Mouse (Mus musculus) brain, adult 2 months (tissue): ENCODE results near the gene Fam83f.

Source experiments
- DNase-seq: peaks from one replicate; pipeline ENCODE4 v3.0.0; 2011; ENCODE audit warnings: low read depth, low spot score

Fam83f gene

DNA sequence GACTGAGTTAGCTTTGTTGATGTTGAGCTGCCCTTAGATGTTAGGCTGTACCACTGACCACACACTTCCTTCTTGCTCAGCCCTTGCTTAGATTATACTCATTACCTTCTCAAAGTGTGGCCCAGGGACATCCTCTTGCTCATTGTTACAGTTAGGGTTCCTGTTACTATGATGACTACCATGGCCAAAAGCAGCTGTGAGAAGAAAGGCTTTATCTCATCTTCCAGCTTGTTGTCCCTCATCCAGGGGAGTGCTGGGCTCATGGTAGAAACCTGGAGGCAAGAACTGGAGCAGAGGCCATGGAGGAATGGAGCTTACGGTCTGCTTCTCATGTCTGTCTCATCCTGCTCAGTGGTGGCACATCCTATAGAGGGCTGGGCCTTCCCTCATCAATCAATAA, 68.3 kb downstream of the Fam83f start:
- no peak for DNase-seq

DNA sequence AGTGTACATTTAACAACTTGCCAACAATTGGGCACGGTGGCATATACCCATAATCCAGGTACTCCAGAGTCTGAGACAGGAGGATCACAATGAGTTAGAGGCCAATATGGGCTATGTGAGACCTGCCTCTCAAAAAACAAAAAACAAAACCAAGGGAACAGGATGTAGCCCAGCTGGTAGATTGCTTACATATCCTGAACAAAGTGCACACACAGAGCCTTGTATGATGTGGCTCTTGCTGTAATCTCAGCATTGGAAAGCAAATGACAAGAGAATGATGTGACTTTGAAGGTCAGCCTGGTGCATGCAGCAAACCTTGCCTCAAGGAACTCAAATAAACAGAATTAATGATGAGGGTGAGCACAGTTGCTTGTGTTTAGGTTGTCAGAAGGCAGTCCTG, 70.2 kb downstream of the Fam83f start:
- no peak for DNase-seq

DNA sequence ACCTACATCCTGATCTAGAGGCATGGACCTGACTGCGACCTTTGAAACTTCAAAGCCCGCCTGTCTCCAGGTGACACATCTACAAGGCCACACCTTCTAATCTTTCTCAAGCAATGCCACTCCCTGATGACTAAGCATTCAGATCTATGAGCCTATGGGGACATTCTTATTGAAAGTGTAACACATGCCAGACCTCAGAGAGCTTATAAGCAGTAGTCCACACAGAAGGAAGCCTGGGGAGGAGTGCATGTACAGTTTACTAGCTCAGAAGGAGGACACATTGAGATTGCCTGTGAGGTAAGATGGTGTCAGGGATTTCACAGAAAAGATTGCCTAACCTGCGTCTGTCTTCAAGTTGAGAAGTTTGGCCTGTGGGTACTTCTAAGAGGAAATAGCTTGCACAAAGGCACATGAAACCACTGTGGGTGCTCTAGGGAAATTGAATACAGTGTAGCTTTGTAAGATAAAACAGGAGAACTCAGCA, 71.4 kb downstream of the Fam83f start:
- DNase-seq = no peak

- DNase-seq = no peak
Measured at GRCm38 (mm10) chr15:80743606-80744005, 72.0 kb downstream of the Fam83f start.

DNA sequence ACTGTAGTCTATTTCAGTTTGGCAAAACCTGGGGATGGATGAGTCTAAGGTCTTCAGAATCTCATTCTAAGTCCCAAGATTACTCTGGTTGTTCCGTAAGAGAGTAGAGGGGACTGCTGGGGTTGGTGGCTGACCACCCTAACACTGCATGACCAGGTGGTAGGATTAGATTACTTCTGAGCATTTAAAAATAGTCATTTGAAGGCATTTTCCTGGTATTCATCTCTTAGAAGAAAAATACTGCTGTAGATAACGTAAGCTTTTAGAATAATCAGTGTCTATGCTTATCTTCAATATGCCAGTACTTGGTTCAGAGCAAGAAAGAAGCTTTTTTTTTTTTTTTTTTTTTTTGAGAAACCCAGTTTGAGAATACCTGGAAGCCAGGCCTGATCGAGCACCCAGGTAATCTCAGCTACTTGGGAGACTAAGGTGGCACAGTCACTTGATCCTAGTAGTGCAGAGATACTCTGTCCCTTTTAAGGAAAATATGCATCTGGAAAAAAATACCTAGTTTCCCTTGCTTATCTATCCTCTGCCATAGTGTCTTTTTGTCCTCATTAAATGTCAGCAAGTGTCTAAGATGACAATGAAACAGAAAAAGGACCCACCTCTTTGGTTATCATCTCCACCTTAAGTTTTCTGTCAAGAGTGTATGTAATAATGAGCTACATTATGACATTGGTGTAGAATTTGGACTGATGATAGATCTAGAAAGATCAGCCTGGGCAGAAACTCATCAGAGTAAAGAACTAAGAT, 73.2 kb downstream of the Fam83f start:
- no peak for DNase-seq

DNA sequence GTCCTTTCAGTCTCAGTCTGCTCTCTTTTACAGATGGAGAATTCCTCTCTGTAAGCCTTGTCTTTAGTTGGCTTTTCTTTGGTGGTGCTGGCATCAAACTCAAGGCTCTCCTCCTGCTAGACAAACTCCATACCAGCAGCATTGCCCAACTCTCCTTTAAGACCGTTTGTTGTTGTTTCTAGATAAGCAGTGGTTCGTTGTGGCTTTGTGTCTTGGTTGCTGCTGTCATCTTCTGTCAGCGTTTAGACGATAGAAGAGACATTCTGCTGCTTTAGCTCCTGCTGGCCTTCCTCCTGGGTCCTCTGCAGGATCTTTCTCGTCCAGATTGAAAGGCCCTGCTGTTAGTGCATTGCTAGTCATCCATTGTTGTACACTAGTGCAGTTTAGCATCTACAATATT, 77.3 kb downstream of the Fam83f start:
- no peak for DNase-seq
